Mouse (Mus musculus) kidney, postnatal 25 days (tissue): Measurements from ENCODE around the gene Herc1.

Source experiments
- DNase-seq, 2 experiments: peaks; one replicate each; pipeline ENCODE4 v3.0.0; 2021; ENCODE audit warnings: mixed read lengths in 2 of 2

Herc1 gene

DNA sequence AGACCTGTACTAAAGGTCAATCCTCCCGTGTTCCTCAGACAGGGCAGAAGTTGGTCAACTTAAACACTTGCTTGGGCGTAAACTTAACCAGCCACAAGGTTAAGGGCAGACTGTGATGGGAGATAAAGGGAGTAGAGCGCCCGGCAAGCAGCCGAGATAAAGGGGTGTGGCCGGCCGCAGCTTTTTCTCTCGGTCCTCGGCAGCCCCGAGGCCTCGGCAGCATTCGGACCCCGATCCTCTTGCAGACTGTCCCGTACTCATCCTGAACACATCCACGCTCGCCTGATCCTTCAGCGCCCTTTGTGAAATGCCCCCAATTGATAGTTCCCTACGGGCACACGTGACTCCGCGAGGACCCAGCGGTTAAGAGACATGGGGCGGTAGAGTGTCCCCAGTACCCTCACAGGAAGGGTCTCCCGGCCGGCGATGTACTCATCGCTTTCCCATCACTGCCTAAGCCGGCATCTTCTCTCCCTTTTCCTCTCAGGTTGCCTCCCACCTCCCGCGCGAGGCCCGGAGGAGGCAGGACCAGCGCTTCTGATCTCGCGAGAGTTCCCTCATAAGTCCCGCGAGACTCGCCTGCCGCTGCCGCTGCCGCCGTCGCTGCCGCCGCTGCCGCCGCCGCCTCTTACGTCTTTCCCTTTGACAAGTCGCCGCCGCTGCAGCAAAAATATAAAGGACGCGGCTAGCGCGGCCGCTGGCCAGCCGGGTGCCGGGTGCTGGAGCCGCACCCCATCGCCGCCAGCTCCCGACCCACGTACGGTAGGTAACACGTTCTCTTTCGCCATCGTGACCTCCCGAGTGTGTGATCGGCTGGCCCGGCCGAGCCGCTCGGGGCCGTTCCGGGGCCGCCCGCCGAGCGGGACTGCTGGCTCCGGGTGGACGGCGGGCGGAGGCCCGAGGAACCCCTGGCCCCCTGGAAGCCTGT lies at the start of gene Herc1:
Gene Herc1, plus strand, starts transcription at position 591 of the 928 bp plus-strand sequence.
- DNase-seq: peak; percentile 97

DNA sequence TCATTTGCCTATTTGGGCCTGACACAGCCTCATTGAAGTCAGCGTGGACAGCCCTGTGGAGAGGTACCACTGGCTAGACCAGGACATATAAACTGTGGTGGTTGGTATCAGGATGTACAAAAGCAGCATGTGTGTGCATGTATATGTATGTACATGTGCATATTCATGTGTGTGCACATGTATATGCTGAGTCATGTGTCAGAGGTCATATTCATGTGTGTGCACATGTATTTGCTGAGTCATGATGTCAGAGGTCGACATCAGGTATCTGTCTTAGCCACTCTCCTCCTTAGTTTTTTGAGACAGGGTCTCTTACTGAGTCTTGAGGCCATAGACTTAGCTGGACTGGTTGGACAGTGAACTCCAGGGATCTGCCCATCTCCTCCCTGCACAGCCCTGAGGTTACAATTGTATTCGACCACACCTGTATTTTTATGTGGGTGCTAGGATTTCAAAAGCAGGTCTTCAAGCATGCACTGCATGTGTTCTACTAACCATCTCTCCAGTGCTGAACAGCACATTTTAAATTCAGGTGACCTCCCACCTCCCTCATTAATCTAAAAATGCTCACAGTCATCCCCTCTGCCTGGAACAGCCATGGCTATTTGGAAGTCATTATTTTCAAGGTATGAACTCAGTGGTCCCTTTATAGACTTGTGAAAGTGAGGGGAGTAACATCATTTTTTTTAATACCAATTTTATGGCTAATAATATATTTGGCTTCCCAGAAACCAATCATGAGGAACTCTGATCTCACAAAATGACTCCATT lies 45.7 kb upstream of the Herc1 start:
- DNase-seq: no peak

DNA sequence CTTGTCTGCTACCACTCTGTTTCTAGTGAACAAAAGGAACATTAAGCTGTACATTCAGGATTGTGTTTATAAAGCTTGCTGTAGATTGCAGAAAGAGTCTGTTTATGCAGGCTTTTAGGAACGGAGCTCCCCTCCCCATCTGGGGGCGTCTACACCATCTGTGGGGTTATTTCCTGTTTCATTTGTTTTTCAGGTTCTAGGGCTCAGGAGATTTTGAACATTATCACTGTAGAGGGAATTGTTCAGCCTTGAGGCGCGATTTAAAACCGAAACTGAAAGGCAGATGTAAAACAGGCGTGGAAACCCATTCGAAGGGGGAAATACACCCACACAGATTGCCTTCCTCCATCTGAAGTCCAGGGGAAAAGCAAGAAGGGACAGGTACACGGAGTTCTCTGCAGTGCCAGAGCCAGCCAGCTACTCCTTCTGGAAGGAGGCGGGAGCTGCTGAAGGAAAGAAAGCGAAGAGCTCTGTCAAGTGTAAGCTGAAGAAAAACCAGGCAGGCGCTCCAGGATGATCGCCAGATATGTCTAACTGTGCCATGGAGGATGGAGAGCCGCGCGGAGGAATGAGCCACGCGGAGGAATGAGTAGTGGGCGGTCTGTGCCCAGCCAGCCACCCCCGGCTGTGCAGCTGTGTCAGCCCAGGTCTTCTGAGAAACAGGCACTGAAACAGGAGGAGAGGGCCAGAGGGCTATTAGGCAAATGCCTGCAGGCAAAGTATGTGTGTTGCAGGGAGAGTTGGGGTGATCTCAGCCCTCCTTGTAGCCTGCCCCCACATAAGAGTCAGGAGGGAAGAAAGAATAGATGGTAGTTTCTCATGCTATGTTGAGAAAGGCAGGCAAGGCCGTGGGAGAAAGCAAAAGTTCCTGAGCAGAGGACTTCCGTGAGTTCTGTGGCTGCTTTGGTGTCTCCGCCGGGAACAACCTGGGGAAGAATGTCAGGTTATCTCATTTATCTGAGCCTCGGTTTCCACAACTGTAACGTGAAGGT lies 44.8 kb upstream of the Herc1 start:
- peak; percentile 13 to 46 for DNase-seq

DNA sequence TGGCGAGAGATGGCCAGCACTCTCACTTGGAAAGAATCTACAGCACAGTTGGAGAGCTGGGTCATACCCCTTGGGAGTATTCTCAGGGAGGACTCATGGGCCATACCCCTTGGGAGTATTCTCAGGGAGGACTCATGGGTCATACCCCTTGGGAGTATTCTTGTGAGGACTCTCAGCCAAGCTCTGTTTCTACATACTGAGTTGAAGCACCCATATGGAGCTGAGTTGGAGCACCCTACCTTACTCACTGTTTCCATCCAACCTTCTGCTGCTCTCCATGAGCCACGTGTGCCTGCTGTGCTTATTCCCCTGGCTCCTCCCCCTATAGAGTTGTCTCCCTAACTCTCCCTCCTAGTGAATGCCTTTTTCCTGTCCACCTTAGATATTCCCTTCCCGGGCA lies 43.8 kb upstream of the Herc1 start:
- no peak for DNase-seq

DNA sequence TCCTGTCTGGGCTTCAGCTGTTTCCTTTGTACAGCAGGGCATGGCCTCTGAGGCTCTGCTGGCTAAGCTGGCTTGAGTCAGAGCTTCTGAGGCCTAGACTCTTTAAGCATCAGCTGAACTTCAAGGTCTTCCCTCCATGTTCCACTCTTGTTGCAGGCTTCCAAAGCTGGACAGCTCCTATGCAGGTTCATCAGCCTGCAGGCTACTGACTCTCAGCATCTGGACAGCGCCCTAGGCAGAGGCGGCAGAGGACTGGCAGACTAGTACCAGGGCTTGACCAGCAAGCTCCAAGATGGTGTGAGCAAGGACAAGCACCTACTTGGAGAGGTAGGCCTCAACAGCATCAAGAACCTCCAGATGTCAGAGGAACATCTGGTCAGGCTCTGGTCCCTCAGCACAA lies 42.9 kb upstream of the Herc1 start:
- peak; percentile 40 to 52 for DNase-seq

DNA sequence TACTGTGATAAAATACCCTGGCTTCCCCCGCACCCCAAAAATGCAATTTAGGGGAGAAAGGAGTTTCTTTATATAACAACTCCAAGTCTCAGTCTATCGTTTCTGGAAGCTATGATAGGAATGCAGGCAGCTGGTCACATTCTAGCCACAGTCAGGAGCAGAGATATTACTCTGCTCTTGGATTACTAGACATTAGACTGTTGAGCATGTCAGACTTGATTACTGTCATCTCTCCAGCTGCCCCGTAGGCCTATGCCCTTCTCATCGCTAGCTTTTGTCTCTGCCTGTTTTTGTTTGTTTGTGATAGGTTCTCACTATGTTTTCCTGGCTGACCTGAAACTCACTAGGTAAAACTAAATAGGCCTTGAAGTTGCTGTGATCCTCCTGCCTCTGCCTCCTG lies 41.5 kb upstream of the Herc1 start:
- no peak for DNase-seq

DNA sequence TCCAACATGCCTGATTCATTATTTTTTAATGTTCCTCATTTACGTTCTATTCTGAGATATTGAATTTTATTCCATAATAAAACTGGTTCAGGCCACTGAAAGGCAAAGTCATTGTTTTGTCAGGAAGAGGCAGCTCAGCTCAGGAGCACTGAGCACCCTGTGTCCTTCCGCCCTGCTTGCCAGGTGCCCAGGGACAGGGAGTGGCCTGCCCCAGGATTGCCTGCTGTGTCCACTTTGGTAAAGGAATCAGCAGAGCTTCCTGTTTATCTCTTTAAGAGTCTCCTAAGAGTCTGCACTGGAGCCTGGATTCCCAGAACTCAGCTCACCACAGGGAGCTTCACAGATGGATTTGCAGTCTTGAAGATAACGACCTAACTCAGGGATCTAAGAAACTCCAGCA lies 38.8 kb upstream of the Herc1 start:
- peak; percentile 12 to 76 for DNase-seq

DNA sequence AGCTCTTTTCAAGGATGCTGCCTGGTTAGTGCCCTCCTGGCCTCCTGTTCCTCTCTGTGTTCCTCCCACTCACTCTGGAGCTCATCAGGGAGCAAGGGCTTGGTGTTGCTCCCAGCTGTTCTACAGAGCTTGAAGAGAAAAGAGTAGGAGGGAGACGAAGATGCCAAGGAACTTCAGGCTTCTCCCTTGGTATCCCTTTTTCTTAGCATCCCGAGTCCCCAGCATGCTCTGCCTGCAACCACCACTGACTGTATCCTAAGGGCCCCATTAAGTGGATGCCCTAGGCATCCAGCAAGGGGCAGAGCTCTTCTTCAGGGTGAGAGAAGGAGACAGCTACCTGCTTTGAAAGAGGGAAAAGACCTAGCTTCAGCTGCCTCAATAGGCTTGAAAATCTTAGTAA lies 33.6 kb upstream of the Herc1 start:
- no peak for DNase-seq

DNA sequence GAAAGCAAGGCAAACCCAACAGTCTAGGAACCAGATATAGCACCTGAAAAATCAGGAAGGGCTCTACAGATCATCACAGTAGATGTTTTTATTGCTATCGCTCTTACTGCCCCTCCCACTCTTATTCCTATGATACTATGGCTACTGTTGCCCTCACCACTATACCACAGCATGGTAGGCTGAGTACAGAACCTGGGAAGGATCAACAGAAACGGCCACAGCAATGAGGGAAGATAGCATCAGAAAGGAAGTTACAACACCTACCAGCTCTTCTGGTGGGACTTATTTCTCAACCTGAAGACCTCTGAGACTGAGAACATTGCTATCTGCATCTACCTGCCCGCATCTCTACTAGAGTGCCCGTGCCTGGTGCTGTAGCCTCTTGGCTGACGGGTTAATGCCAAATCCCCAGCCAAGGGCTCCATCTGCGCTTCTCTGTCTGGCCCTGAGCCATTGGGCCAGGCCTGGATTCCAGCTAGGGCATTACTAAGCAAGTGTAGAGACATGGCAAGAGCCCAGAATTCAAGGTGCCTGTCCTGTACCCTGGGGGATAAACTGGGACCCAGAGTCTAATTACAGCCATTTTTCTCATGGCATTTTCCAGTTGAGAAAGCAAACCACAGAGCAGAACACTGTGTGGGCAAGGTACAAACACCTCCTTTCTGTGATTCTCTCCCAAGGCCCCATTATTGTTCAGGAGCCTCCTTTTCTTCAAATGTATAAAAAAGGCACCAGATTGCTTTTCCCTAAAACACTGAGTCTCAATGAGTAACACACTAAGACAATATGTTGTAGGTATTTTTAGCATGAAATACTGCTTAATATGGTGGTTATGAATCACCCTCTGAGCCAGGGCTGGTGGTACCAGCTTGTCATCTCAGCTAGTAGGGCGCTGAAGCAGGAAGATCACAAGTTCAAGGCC lies 28.0 kb upstream of the Herc1 start:
- DNase-seq: peak; percentile 86 to 92

DNA sequence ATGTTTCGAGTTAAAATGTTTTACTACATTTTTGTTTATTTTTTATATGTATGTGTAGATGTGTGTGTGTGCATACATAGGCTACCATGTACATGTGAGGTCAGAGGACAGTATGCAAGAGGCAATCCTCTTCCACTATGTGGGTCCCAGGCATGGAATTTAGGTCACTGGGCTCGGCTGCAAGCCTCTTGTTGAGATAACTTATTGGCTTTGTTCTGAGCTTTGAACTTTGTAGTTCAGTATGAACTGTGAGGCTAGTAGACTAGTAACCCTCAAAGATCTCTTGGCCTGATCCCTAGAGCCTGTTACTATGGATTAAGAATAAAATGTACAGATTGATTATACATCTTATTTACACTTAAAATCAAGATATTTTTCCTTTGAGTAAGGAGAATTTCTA lies 23.4 kb upstream of the Herc1 start:
- DNase-seq: no peak

DNA sequence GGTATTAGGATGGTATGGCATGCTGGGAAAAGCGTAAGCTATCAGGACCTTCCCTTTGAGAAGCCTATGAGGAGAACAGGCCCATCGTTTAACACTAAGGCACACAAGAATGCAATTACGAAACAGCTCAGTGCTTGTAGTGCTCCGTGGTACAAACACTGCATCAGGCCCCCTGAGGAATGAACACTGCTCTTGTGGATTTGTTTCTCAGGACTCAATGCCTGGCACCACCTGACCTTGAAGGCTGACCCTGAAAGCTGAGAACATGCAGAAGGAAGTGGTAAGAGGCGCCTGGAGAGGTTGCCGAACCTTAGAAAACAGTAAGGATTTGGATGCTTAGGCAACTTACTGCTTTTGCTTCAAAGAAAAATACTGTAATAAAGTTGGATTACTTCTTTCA lies 20.8 kb upstream of the Herc1 start:
- DNase-seq: no peak

DNA sequence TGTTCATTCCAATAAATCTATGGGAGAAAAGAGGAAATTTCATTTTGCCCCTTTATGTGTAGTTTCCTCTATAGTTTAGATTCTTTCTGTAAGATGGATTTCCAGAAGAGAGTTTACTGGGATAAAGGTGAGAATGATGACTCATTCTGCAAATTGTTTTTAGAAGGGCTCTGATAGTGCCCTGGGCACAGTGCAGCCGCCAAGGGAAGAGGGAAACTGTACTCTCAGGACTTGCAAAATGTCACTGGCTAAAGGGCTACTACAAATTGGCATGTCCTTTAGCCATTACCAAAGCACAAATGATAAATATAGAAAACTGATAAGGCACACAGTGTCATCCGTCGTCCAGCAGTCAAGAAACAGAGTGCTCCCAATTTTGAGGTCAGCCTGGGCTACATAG lies 19.8 kb upstream of the Herc1 start:
- no peak for DNase-seq

DNA sequence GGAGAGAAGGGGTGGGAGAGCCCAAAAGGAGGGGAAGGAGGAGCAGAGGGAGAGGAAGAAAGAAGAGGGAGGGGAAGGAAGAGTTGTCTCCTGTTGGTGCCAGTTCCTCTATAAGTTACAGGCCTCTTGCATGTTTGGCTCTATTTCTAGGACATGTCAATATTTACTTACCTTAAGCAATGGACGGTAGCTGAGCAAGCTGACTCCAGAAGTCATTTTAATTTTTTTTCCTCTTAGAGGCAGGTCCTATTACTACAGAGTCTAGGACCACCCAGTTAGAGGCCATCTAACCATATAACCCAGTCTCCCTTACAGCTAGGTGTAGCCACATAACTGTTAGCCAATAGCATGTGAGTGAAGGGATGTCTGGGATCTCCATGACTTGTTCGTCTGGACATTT lies 18.7 kb upstream of the Herc1 start:
- DNase-seq: no peak

DNA sequence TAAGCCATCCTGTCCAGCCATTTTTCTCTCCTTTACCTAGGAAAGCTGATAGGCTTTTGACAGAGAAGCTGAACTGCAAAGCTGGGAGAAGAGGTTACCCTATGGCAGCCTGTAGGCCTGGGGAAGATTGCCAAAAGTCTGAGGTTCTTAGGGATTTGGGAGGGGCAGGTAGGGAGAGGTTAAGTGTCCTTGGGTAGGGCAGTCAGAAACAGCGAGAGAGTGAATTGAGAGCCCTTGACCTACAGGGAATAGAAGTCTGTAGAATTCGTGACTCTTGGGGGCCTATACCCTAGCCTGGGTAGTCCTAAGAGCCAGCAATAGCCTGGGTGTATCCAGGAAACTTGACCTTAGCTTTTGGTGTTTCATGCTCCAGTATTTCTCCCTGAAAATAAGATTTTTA lies 17.9 kb upstream of the Herc1 start:
- no peak for DNase-seq

DNA sequence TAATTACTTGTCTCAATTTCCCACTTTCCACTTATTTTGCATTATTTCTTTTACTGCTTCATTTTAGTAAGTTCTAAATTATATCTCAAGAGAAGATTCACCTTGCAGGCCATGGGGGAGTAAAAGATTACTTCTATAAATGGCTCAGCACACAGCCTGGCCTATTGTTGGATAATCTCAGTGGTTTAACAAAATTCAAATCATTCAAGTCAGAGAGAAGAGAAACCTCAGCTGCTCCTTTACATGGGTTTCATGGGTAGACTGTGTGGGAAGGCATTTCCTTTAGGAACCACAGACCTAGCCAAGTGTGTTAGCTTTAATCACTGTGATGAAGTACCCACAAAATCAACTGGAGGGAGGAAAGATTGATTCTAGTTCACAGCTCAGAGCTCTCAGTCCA lies 13.0 kb upstream of the Herc1 start:
- DNase-seq: no peak

DNA sequence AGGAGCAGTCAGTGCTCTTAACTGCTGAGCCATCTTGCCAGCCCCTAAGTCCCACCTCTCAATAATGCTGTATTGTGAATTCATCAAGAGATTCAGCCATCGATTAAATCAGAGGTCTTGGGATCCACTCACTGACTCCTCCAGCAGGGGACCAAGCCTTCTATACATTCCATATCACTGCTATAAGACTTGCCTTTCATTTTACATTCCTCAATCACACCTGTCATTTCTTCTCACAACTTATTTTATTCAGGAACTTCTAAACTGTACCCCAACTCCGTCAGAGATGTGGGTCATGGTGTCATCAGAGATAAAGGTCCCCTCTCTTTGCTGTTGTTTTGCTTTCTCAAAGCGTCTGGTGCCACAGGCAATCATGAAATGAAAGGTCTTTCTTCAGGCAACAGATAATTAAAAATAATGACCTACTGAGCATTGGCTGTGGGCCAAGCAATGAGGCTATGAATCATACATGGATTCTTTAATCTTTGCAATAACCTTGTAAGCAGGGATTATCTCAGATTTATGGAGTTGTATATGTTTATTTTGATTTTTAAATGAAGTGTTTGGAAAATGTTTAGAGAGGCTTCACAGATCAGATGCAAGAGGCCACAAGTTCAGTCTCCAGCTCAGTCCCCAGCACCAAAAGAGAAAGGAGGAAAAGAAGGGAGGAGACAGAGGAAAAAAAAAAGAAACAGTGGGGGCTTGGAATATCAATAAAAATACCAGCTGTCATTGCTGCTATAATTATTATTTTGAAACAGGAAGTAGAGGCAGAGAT lies 12.1 kb upstream of the Herc1 start:
- DNase-seq: peak in 1 of 2 experiments; percentile 10

DNA sequence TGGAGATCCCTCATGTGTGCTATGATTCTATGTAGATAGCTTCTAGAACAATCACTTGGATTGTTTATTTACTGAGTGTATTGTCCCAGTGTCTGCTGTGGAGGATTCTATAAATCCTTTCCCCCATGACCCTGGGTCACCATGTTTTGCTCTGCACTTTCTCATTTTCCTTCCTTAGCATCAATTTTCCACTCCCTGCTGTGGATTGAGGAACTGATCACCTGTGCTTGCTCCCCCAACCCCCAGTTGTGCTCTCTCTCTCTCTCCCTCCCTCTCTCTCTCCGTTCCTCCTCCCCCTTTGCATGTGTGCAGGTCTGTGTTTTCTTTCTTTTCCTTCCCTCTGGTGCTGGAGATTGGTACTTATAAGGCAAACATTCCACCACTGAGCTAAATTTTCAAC lies 10.5 kb upstream of the Herc1 start:
- DNase-seq: no peak

DNA sequence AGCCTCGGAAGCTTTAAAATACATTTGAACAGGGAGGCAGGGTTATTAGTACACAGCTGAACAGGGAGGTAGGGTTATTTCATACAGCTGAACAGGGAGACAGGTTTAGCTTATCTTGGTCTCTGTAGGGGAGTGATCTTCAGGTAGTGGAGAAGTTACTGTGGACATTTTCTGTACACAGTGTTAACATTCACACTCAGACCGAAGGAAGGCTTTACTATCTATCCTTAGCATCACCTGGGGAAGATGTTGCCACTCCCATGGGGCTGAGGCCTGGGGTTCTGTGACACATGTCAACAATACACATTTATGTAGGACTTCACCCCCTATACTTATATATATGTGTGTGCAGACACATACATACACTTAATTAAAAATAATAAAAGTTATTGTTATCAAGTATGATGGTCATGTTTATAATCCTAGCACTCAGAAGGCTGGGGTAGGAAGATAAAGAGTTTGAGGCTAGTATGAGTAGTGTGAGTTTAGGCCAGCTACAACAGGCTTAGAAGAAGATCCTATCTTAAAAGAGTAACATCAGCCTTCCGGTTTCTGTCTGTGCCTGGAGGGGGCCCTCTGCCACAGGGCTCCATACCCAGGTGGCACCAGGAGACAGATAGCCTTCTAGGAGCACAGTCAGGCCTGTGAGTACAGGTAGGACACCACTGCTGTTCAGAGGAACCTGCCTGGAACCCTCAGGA lies 9.7 kb upstream of the Herc1 start:
- DNase-seq: no peak

DNA sequence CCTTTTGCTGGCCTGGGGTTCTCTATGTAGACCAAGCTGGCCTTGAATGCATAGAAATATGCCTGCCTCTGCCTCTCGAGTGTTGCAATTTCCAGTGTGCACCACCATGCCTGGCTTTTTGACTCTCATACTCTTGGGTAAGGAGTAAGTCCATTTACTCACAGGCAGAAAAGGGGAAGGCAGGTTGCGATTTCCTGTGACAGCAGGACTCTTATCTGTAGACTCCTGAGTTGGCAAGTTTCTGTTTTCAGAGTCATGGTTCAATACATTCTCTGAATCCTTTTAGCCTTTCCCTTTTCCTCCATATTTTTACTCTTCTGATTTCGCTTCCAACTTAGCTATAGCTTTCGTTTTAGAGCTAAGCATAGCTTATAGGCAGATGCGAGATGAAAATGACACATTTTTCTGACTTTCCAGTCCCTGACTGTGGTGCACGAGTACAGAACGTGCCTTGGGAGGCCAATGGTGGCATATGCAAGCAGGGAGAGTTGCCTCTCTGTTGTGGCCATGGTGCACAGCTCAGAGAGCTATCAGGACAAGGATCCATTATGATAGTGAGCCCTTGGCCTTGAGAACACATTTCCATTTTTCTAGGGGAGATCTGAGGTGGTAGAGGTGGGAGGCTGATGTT lies 2.7 kb upstream of the Herc1 start:
- DNase-seq: no peak
